Mouse (Mus musculus) CH12.LX (cell line): ENCODE data around the gene Xrra1. TPM values are rescaled to one million over a fixed set of nuclear protein-coding genes. Genes with fewer than 3 reads are reported as not detected.

Source experiments
- DNase-seq: peaks from one replicate; pipeline ENCODE4 v3.0.0-alpha.2; 2013; ENCODE audit errors: extremely low read depth
- H3K27ac ChIP-seq: 2 replicates; pipeline ENCODE4 v1.5.1; 2012; ENCODE audit warnings: low read depth, mild to moderate bottlenecking, control low read depth, moderate library complexity; ENCODE audit not compliant: insufficient read depth
- H3K27me3 ChIP-seq: replicated peaks from 2 replicates; pipeline ENCODE3; 2012; ENCODE audit warnings: inconsistent platforms
- H3K36me3 ChIP-seq, 2 experiments: replicated peaks in 1 of 2; 2 replicates each; pipeline versions ENCODE3 to v1.6.1; 2012; ENCODE audit warnings: inconsistent platforms in 1 of 2, low read length in 1 of 2, mild to moderate bottlenecking in 1 of 2, mixed read lengths in 1 of 2, moderate library complexity in 1 of 2; ENCODE audit not compliant: control insufficient read depth in 1 of 2, insufficient read depth in 1 of 2
- H3K4me1 ChIP-seq, 2 experiments: 2 replicates each; pipeline ENCODE4 v1.6.1; 2012; ENCODE audit warnings: inconsistent platforms in 1 of 2, moderate library complexity in 1 of 2; ENCODE audit not compliant: insufficient read depth in 2 of 2, control insufficient read depth in 1 of 2
- H3K4me2 ChIP-seq: 2 replicates; pipeline ENCODE4 v1.6.1; 2012; ENCODE audit warnings: low read depth, mild to moderate bottlenecking, control low read depth; ENCODE audit not compliant: poor library complexity, insufficient read depth, severe bottlenecking
- H3K4me3 ChIP-seq, 3 experiments: fragments of 150-350 bp in 1 of 3; sonication (generic) in 1 of 3; replicated peaks in 1 of 3; 2 replicates each; pipeline versions ENCODE3 to v1.5.1; 2011 to 2012; ENCODE audit warnings: low read depth in 2 of 3, low read length in 2 of 3, mild to moderate bottlenecking in 2 of 3, moderate library complexity in 2 of 3, control low read depth in 1 of 3, improper control_type of control experiment in 1 of 3, inconsistent platforms in 1 of 3, mixed read lengths in 1 of 3; ENCODE audit not compliant: poor library complexity in 1 of 3
- H3K79me2 ChIP-seq: replicated peaks from 2 replicates; pipeline ENCODE4 v1.6.1; 2012; ENCODE audit warnings: mild to moderate bottlenecking, moderate library complexity; ENCODE audit not compliant: control insufficient read depth, poor library complexity, insufficient read depth, severe bottlenecking; ENCODE audit errors: extremely low read depth
- H3K9ac ChIP-seq: 2 replicates; pipeline ENCODE4 v1.6.1; 2012; ENCODE audit warnings: low read depth, mild to moderate bottlenecking, control low read depth, moderate library complexity; ENCODE audit not compliant: insufficient read depth
- H3K9me3 ChIP-seq: replicated peaks from 2 replicates; pipeline ENCODE3; 2012; ENCODE audit warnings: low read length, inconsistent platforms, mixed read lengths
- BHLHE40 ChIP-seq: IDR thresholded peaks from 2 replicates; pipeline ENCODE4 v1.6.1; 2011; ENCODE audit warnings: mild to moderate bottlenecking, low read depth, low read length, improper control_type of control experiment
- CHD2 ChIP-seq: IDR thresholded peaks from 2 replicates; pipeline ENCODE4 v1.6.1; 2011; ENCODE audit warnings: low read length, improper control_type of control experiment
- CTCF ChIP-seq, 2 experiments: IDR thresholded peaks in 1 of 2; conservative IDR thresholded peaks in 1 of 2; 2 replicates each; pipeline ENCODE4 v1.5.1; 2011 to 2012; ENCODE audit warnings: low read depth in 2 of 2, low read length in 2 of 2, improper control_type of control experiment in 1 of 2, inconsistent platforms in 1 of 2, mild to moderate bottlenecking in 1 of 2, moderate library complexity in 1 of 2
- ELF1 ChIP-seq: IDR thresholded peaks from 2 replicates; pipeline ENCODE4 v1.6.1; 2014; ENCODE audit warnings: low read depth, mild to moderate bottlenecking, inconsistent platforms, low read length, improper control_type of control experiment
- ETS1 ChIP-seq: conservative IDR thresholded peaks from 2 replicates; pipeline ENCODE4 v1.6.1; 2012; ENCODE audit warnings: low read depth, mild to moderate bottlenecking, inconsistent platforms, low read length, improper control_type of control experiment, moderate library complexity
- IRF4 ChIP-seq: IDR thresholded peaks from 2 replicates; pipeline ENCODE4 v1.6.1; 2014; ENCODE audit warnings: low read depth, mild to moderate bottlenecking, inconsistent platforms, low read length, improper control_type of control experiment
- JUN ChIP-seq: IDR thresholded peaks from 2 replicates; pipeline ENCODE4 v1.6.1; 2011; ENCODE audit warnings: low read depth, mild to moderate bottlenecking, low read length, improper control_type of control experiment, moderate library complexity; ENCODE audit not compliant: insufficient read depth
- MAFK ChIP-seq: IDR thresholded peaks from 2 replicates; pipeline ENCODE4 v1.6.1; 2011; ENCODE audit warnings: low read length, improper control_type of control experiment; ENCODE audit not compliant: insufficient replicate concordance
- MAX ChIP-seq: IDR thresholded peaks from 2 replicates; pipeline ENCODE4 v1.6.1; 2011; ENCODE audit warnings: low read length, improper control_type of control experiment
- MAZ ChIP-seq: IDR thresholded peaks from 2 replicates; pipeline ENCODE4 v1.6.1; 2012; ENCODE audit warnings: low read depth, mild to moderate bottlenecking, inconsistent platforms, low read length, improper control_type of control experiment, moderate library complexity
- MXI1 ChIP-seq: IDR thresholded peaks from 2 replicates; pipeline ENCODE4 v1.6.1; 2011; ENCODE audit warnings: mild to moderate bottlenecking, low read depth, low read length, improper control_type of control experiment
- MYC ChIP-seq: IDR thresholded peaks from 2 replicates; pipeline ENCODE4 v1.6.1; 2011; ENCODE audit warnings: low read depth, mild to moderate bottlenecking, improper control_type of control experiment, low read length
- NELFE ChIP-seq: IDR thresholded peaks from 2 replicates; pipeline ENCODE4 v1.6.1; 2011; ENCODE audit warnings: low read depth, low read length, improper control_type of control experiment
- PAX5 ChIP-seq: IDR thresholded peaks from 2 replicates; pipeline ENCODE4 v1.6.1; 2012; ENCODE audit warnings: low read length, inconsistent platforms, mixed read lengths
- POLR2A ChIP-seq: IDR thresholded peaks from 2 replicates; pipeline ENCODE4 v1.6.1; 2011; ENCODE audit warnings: low read depth, mild to moderate bottlenecking, improper control_type of control experiment, low read length
- RAD21 ChIP-seq: IDR thresholded peaks from 2 replicates; pipeline ENCODE4 v1.6.1; 2011; ENCODE audit warnings: low read depth, mild to moderate bottlenecking, low read length, improper control_type of control experiment, moderate library complexity
- RCOR1 ChIP-seq: conservative IDR thresholded peaks from 2 replicates; pipeline ENCODE4 v1.6.1; 2012; ENCODE audit warnings: low read depth, mild to moderate bottlenecking, inconsistent platforms, low read length, improper control_type of control experiment
- SIN3A ChIP-seq: IDR thresholded peaks from 2 replicates; pipeline ENCODE4 v1.6.1; 2012; ENCODE audit warnings: low read length, improper control_type of control experiment, inconsistent platforms
- SMC3 ChIP-seq: IDR thresholded peaks from 2 replicates; pipeline ENCODE4 v1.6.1; 2011; ENCODE audit warnings: low read depth, low read length, improper control_type of control experiment
- TBP ChIP-seq: conservative IDR thresholded peaks from 2 replicates; pipeline ENCODE4 v1.6.1; 2011; ENCODE audit warnings: low read depth, low read length, improper control_type of control experiment
- TCF12 ChIP-seq: IDR thresholded peaks from 2 replicates; pipeline ENCODE4 v1.6.1; 2014; ENCODE audit warnings: low read depth, mild to moderate bottlenecking, inconsistent platforms, low read length, improper control_type of control experiment
- USF1 ChIP-seq: IDR thresholded peaks from 2 replicates; pipeline ENCODE4 v1.6.1; 2014; ENCODE audit warnings: low read depth, mild to moderate bottlenecking, inconsistent platforms, low read length, improper control_type of control experiment
- ZKSCAN1 ChIP-seq: IDR thresholded peaks from 2 replicates; pipeline ENCODE4 v1.6.1; 2012; ENCODE audit warnings: low read depth, inconsistent platforms, low read length, improper control_type of control experiment, borderline replicate concordance
- ZMIZ1 ChIP-seq: IDR thresholded peaks from 2 replicates; pipeline ENCODE4 v1.6.1; 2012; ENCODE audit warnings: low read depth, mild to moderate bottlenecking, inconsistent platforms, low read length, improper control_type of control experiment
- dilution Hi-C: fragments of 300-500 bp; cut with MboI; formaldehyde crosslinking; loops from 2 replicates; pipeline ENCODE4 v1.14.3; 2020; ENCODE audit warnings: low sequenced_read_pairs; ENCODE audit not compliant: extremely low pct_unique_long_range_greater_than_20kb, extremely low pct_ligation_motif_present
- in situ Hi-C: fragments of 300-500 bp; cut with MboI; formaldehyde crosslinking; loops from 3 replicates; pipeline ENCODE4 v1.14.3; 2019; ENCODE audit warnings: low sequenced_read_pairs, low pct_ligation_motif_present, low pct_unique_long_range_greater_than_20kb, mixed read lengths
- polyA plus RNA-seq: library from polyadenylated mRNA; unstranded; fragments of >175 nt; gene quantifications from 2 replicates; pipeline ENCODE4 v1.2.1, GENCODE M21; 2012; ENCODE audit warnings: low read depth; ENCODE audit not compliant: insufficient read length
- total RNA-seq, 2 experiments: library from RNA; depleted of rRNA; stranded (reverse); fragments of 300-350 nt in 1 of 2; fragments of >200 nt in 1 of 2; gene quantifications; 2 replicates each; pipeline ENCODE4 v1.2.3; 2012 to 2014

Xrra1 gene
- total and polyA plus RNA-seq, 3 experiments: 0.17 to 0.59 (median 0.49) TPM

- H3K79me2 ChIP-seq: no peaks in the 10 kb centered on the region
- H3K9ac ChIP-seq: no peak overlapping the region
- H3K36me3 ChIP-seq: no peaks in the 10 kb centered on the region
- no peak for DNase-seq
- dilution Hi-C loops (no loop called here), in situ Hi-C loops (no loop called here)
- H3K27ac ChIP-seq: no peak overlapping the region
- peaks cover 4 to 16% of the 10 kb centered on the region in 2 experiments; a peak in 3 of 4 replicates for H3K4me1 ChIP-seq
- no peaks in the 10 kb centered on the region for H3K9me3 ChIP-seq
- H3K27me3 ChIP-seq: no peaks in the 10 kb centered on the region
- H3K4me3 ChIP-seq: no peak overlapping the region
- no peak overlapping the region for H3K4me2 ChIP-seq
- TF ChIP-seq ELF1 (no peak), RCOR1 (no peak), BHLHE40 (no peak), MAFK (no peak), IRF4 (no peak), ZMIZ1 (no peak), ETS1 (no peak), PAX5 (no peak), CHD2 (no peak), SMC3 (no peak), MAZ (no peak), TCF12 (no peak)
- TF ChIP-seq, all 38 proteins: peak for 0
Measured at GRCm38 (mm10) chr7:99887743-99888142, 28.8 kb downstream of the Xrra1 start.

- H3K4me1 ChIP-seq: peaks cover 0 to 7% of the 10 kb centered on the region in 2 experiments; a peak in 2 of 4 replicates
- H3K9me3 ChIP-seq: no peaks in the 10 kb centered on the region
- no peak overlapping the region for H3K4me2 ChIP-seq
- H3K79me2 ChIP-seq: no peaks in the 10 kb centered on the region
- TF ChIP-seq CHD2 (no peak), JUN (no peak), ZKSCAN1 (no peak), TCF12 (no peak), CTCF (conservative IDR thresholded peaks at IDR 0.05 in 1 of 2, IDR thresholded peaks at IDR 0.05 in 1 of 2; ENCODE audit: low read depth in 2 of 2, low read length in 2 of 2) (peak; percentile 7 to 69; a peak in 2 of 4 replicates), RAD21 (peak; percentile 59), SMC3 (peak; percentile 49), ELF1 (peak; percentile 61), MAZ (0 out of 2 replicates have a peak, but pooled peaks have one; percentile 37), MAX (peak; percentile 14; the same call in 1 of the 2 replicates), USF1 (no peak), IRF4 (0 out of 2 replicates have a peak, but pooled peaks have one; percentile 32), ETS1 (no peak), MXI1 (no peak), SIN3A (0 out of 2 replicates have a peak, but pooled peaks have one; percentile 26), MYC (no peak), POLR2A (no peak), NELFE (no peak; the same call in 1 of the 2 replicates), ZMIZ1 (no peak), TBP (no peak)
- TF ChIP-seq, all 38 proteins: peak for 8
- peak; percentile 39 for DNase-seq
- H3K27ac ChIP-seq: no peak overlapping the region
- H3K27me3 ChIP-seq: no peaks in the 10 kb centered on the region
- H3K36me3 ChIP-seq: no peaks in the 10 kb centered on the region
- in situ Hi-C loops (no loop called here), dilution Hi-C loops (no loop called here)
- no peak overlapping the region for H3K9ac ChIP-seq
- H3K4me3 ChIP-seq: no peak overlapping the region
Measured at GRCm38 (mm10) chr7:99889175-99889880, 30.4 kb downstream of the Xrra1 start.
